Comparison of ENCODE assay signal across 9 mouse cellular contexts in genomic region chr11:106302634-106303033, GRCm38 (mm10). TPM values are rescaled to one million over a fixed set of nuclear protein-coding genes. Genes with fewer than 3 reads are reported as not detected.
A peak's percentile ranks its signal among the peaks of the same experiment; 100 is the strongest.
DNase-seq lines count a peak whose midpoint lies in the region; ATAC-seq lines count a peak whose summit lies in the region.
"Had no signal": no experiment of that assay in that cellular context is flagged by ENCODE, and none has a peak within 500 bp of the region (broad histone marks: within the 10 kb centered on the region; RNA-seq: fewer than 3 reads in every experiment).

No protein-coding gene starts in this region.

- no peaks in the 10 kb centered on the region for H3K36me3 ChIP-seq in kidney, embryonic 15.5 days

- H3K9ac ChIP-seq in kidney, embryonic 15.5 days = no peak overlapping the region

- DNase-seq in kidney, adult 11 months = peak; percentile 31
- peak; percentile 76 for DNase-seq in adipocyte (ENCODE audit: low spot score)
- peak; percentile 74 for DNase-seq in embryo, embryonic 9.5 days (ENCODE audit: extremely low spot score)
- peak; percentile 80 for DNase-seq in kidney, postnatal 10 days
- DNase-seq in yolk sac, embryonic 10.5 days (ENCODE audit: low spot score) = peak; percentile 42

- WGBS in kidney, embryonic 15.5 days = 11% methylated on average over 2 of the region's 2 CpGs

- no peak overlapping the region for H3K27ac ChIP-seq in kidney, embryonic 15.5 days

- no peaks in the 10 kb centered on the region for H3K9me3 ChIP-seq in kidney, embryonic 15.5 days (replicated peaks)

- no peak for ATAC-seq in kidney, embryonic 15.5 days (replicated peaks; ENCODE audit: low FRiP score)
- peak; percentile 74 for ATAC-seq in CD4-positive, CD25-positive, alpha-beta regulatory T cell, adult 4 months
- ATAC-seq in megakaryocyte-erythroid progenitor cell, adult 5-6 weeks (replicated peaks; ENCODE audit: low FRiP score, low TSS enrichment, poor library complexity, severe bottlenecking) = peak; percentile 86

- no peak overlapping the region for H3K4me3 ChIP-seq in kidney, embryonic 15.5 days (replicated peaks)

- H3K4me1 ChIP-seq in kidney, embryonic 15.5 days = peaks cover 13% of the 10 kb centered on the region

- no peak overlapping the region for H3K4me2 ChIP-seq in kidney, embryonic 15.5 days

- no peaks in the 10 kb centered on the region for H3K27me3 ChIP-seq in kidney, embryonic 15.5 days

RNA-seq across cellular contexts. Expression of gene Gh, which starts 1.0 kb away (rescaled TPM):
- polyA plus RNA-seq in kidney, embryonic 15.5 days (2015; fragmentation: Nextera tagmentation; extraction: Ambion mirVana) = not detected in 2 replicates
- polyA plus RNA-seq in CD4-positive, CD25-positive, alpha-beta regulatory T cell, adult 4 months (2017; shearing (Covaris generic)) = not detected
- not detected in 2 replicates for total RNA-seq in megakaryocyte-erythroid progenitor cell, adult 5-6 weeks (2014; fragmentation: Nextera tagmentation)
- not detected in 2 replicates for total RNA-seq in megakaryocyte-erythroid progenitor cell, adult 5-6 weeks (2017)
- polyA plus RNA-seq: heart, embryonic 16.5 days had no signal

RNA-seq across cellular contexts. Expression of gene Cd79b, which starts 11.9 kb away (rescaled TPM):
- polyA plus RNA-seq in kidney, embryonic 15.5 days (2015; fragmentation: Nextera tagmentation; extraction: Ambion mirVana) = 6.8 and 7.3 TPM in 2 replicates
- 10 to 100 TPM; 44.8 to 77.1 TPM for polyA plus RNA-seq in CD4-positive, CD25-positive, alpha-beta regulatory T cell, adult 4 months (2017; shearing (Covaris generic))
- total RNA-seq in megakaryocyte-erythroid progenitor cell, adult 5-6 weeks (2014; fragmentation: Nextera tagmentation) = 5.1 and 21.6 TPM in 2 replicates
- total RNA-seq in megakaryocyte-erythroid progenitor cell, adult 5-6 weeks (2017) = 1.4 and 3.5 TPM in 2 replicates

RNA-seq across cellular contexts. Expression of gene Tcam1, which starts 26.2 kb away (rescaled TPM):
- 0.65 and 0.82 TPM in 2 replicates for polyA plus RNA-seq in kidney, embryonic 15.5 days (2015; fragmentation: Nextera tagmentation; extraction: Ambion mirVana)
- under 1 TPM; 0.39 TPM for polyA plus RNA-seq in CD4-positive, CD25-positive, alpha-beta regulatory T cell, adult 4 months (2017; shearing (Covaris generic))
- total RNA-seq in megakaryocyte-erythroid progenitor cell, adult 5-6 weeks (2014; fragmentation: Nextera tagmentation) = 1.4 and 3.5 TPM in 2 replicates
- 2.1 and 3.7 TPM in 2 replicates for total RNA-seq in megakaryocyte-erythroid progenitor cell, adult 5-6 weeks (2017)

RNA-seq across cellular contexts. Expression of gene Smarcd2, which starts 29.9 kb away (rescaled TPM):
- polyA plus RNA-seq in kidney, embryonic 15.5 days (2015; fragmentation: Nextera tagmentation; extraction: Ambion mirVana) = 57.8 and 59.0 TPM in 2 replicates
- polyA plus RNA-seq in CD4-positive, CD25-positive, alpha-beta regulatory T cell, adult 4 months (2017; shearing (Covaris generic)) = 10 to 100 TPM; 12.3 to 23.7 TPM
- total RNA-seq in megakaryocyte-erythroid progenitor cell, adult 5-6 weeks (2014; fragmentation: Nextera tagmentation) = 93.8 and 120 TPM in 2 replicates
- total RNA-seq in megakaryocyte-erythroid progenitor cell, adult 5-6 weeks (2017) = 201 and 272 TPM in 2 replicates

RNA-seq across cellular contexts. Expression of gene Psmc5, which starts 46.7 kb away (rescaled TPM):
- polyA plus RNA-seq in kidney, embryonic 15.5 days (2015; fragmentation: Nextera tagmentation; extraction: Ambion mirVana) = 303 and 306 TPM in 2 replicates
- polyA plus RNA-seq in CD4-positive, CD25-positive, alpha-beta regulatory T cell, adult 4 months (2017; shearing (Covaris generic)) = 100 to 1,000 TPM; 161 to 197 TPM
- 126 and 145 TPM in 2 replicates for total RNA-seq in megakaryocyte-erythroid progenitor cell, adult 5-6 weeks (2014; fragmentation: Nextera tagmentation)
- total RNA-seq in megakaryocyte-erythroid progenitor cell, adult 5-6 weeks (2017) = 111 and 128 TPM in 2 replicates
